ENCODE assay signal across 9 mouse cellular contexts in genomic region chr2:153494293-153494811, GRCm38 (mm10). TPM values are rescaled to one million over a fixed set of nuclear protein-coding genes. Genes with fewer than 3 reads are reported as not detected.
DNase-seq lines count a peak whose midpoint lies in the region; ATAC-seq and TF ChIP-seq lines count a peak whose summit lies in the region.
"Had no signal": no experiment of that assay in that cellular context is flagged by ENCODE, and none has a peak within 500 bp of the region (broad histone marks: within the 10 kb centered on the region; RNA-seq: fewer than 3 reads in every experiment).

No protein-coding gene starts in this region.

- H3K9ac ChIP-seq in stomach, postnatal 0 days (ENCODE audit: low read length): no peak overlapping the region

- no peaks in the 10 kb centered on the region for H3K36me3 ChIP-seq in stomach, postnatal 0 days (ENCODE audit: control insufficient read depth, insufficient read depth, low read length)

- no peaks in the 10 kb centered on the region for H3K9me3 ChIP-seq in stomach, postnatal 0 days (ENCODE audit: control insufficient read depth, low read length)

- peak; percentile 42 for ATAC-seq in CD4-positive, CD25-positive, alpha-beta regulatory T cell, adult 4 months
- peak; percentile 8 to 12 for ATAC-seq in hematopoietic stem cell, adult 5-6 weeks (replicated peaks in 1 of 2; ENCODE audit: insufficient read depth in 1 of 2, low FRiP score in 2 of 2, low TSS enrichment in 1 of 2, low read depth in 1 of 2, poor library complexity in 2 of 2, severe bottlenecking in 2 of 2)
- ATAC-seq in megakaryocyte progenitor cell, adult 5-6 weeks (replicated peaks; ENCODE audit: poor library complexity): peak; percentile 20
- 0 out of 2 replicates have a peak, but pooled peaks have one; percentile 3 for ATAC-seq in stomach, postnatal 0 days (ENCODE audit: low FRiP score, low TSS enrichment)

- no peaks in the 10 kb centered on the region; the same call in 1 of the 2 replicates for H3K4me1 ChIP-seq in stomach, postnatal 0 days (replicated peaks; ENCODE audit: control insufficient read depth, insufficient read depth)

- no peaks in the 10 kb centered on the region for H3K27me3 ChIP-seq in stomach, postnatal 0 days (ENCODE audit: control insufficient read depth, insufficient read depth, low read length)

- no peak overlapping the region for H3K4me3 ChIP-seq in stomach, postnatal 0 days (ENCODE audit: low read depth, low read length)

- WGBS in stomach, postnatal 0 days: 30% methylated on average over 9 of the region's 9 CpGs

- H3K27ac ChIP-seq in stomach, postnatal 0 days (replicated peaks): no peak overlapping the region

- TF ChIP-seq CTCF in stomach, postnatal 0 days (IDR thresholded peaks at IDR 0.05; ENCODE audit: low read depth): no peak

- H3K4me2 ChIP-seq in stomach, postnatal 0 days (replicated peaks; ENCODE audit: low read depth): no peak overlapping the region

- TF ChIP-seq EP300 in stomach, postnatal 0 days (optimal IDR thresholded peaks at IDR 0.05): no peak

- peak; percentile 53 for DNase-seq in adrenal gland, postnatal 14 days
- no peak for DNase-seq in adrenal gland, adult (ENCODE audit: inconsistent age in 2 of 2, low spot score in 1 of 2)
- peak; percentile 42 for DNase-seq in embryo, embryonic 10.5 days (ENCODE audit: low spot score)
- peak; percentile 39 for DNase-seq in stomach, postnatal 0 days (ENCODE audit: low spot score)
- no peak for DNase-seq in adrenal gland, postnatal 4 days (ENCODE audit: low spot score in 2 of 2)

RNA-seq across cellular contexts. Expression of gene 4930404H24Rik, which starts 1.8 kb away (rescaled TPM):
- total RNA-seq in adrenal gland, postnatal 14 days (2021): not detected in 2 replicates
- polyA plus RNA-seq in CD4-positive, CD25-positive, alpha-beta regulatory T cell, adult 4 months (2017; shearing (Covaris generic)): not detected
- total RNA-seq in hematopoietic stem cell, adult 5-6 weeks (2017): not detected in 2 replicates
- total RNA-seq in megakaryocyte progenitor cell, adult 5-6 weeks (2015): not detected in 2 replicates
- total RNA-seq in megakaryocyte progenitor cell, adult 5-6 weeks (2017): not detected in 2 replicates
- polyA plus RNA-seq in stomach, postnatal 0 days (2015; fragmentation: Nextera tagmentation; extraction: Ambion mirVana): not detected in 2 replicates
- total RNA-seq in adrenal gland, postnatal 4 days (2021): not detected
- total RNA-seq: neutrophil, adult 5-6 weeks had no signal

RNA-seq across cellular contexts. Expression of gene Nol4l, which starts 35.4 kb away (rescaled TPM):
- 15.6 and 16.0 TPM in 2 replicates for total RNA-seq in adrenal gland, postnatal 14 days (2021)
- 1 to 10 TPM; 3.5 to 5.2 TPM for polyA plus RNA-seq in CD4-positive, CD25-positive, alpha-beta regulatory T cell, adult 4 months (2017; shearing (Covaris generic))
- total RNA-seq in hematopoietic stem cell, adult 5-6 weeks (2017): 5.2 and 8.1 TPM in 2 replicates
- total RNA-seq in megakaryocyte progenitor cell, adult 5-6 weeks (2015): 3.0 and 4.4 TPM in 2 replicates
- total RNA-seq in megakaryocyte progenitor cell, adult 5-6 weeks (2017): 1.4 and 3.7 TPM in 2 replicates
- polyA plus RNA-seq in stomach, postnatal 0 days (2015; fragmentation: Nextera tagmentation; extraction: Ambion mirVana): 4.4 and 4.8 TPM in 2 replicates
- 10 to 100 TPM; 26.7 to 26.9 TPM for total RNA-seq in adrenal gland, postnatal 4 days (2021)

Comparison
In these comparisons a context has a peak if more than half of its experiments do, and no peak if none do; other contexts are left out.
1. DNase-seq: peak in adrenal gland, postnatal 14 days (single experiment), embryo, embryonic 10.5 days (single experiment) and stomach, postnatal 0 days (single experiment); none in adrenal gland, adult (0 of 2) and adrenal gland, postnatal 4 days (0 of 2).
2. Peak in every context shown above with its lines, with median percentiles within 50 percentile points of each other: ATAC-seq.